21 mouse cellular contexts compared by ENCODE assay signal in the genomic region with DNA sequence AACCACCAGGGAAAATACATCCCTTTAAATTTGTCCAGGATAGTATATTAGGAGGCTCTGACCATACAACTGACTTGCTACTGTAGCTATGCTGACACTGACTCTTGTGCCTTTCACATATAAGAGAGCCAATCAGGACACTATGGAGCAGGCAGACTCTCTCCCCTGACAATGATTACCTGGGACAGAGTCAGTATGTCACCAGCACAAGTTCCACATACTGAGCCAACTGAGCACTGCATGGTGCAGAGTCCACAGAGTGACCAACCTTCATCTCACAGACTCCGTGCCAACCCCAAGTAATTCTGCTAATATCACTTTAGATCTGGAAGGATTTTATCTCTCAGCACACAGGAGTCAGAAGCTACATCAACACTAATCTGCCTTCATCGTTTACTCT.
DNase-seq lines count a peak whose midpoint lies in the region; ATAC-seq lines count a peak whose summit lies in the region.
"Had no signal": no experiment of that assay in that cellular context is flagged by ENCODE, and none has a peak within 500 bp of the region (broad histone marks: within the 10 kb centered on the region; RNA-seq: fewer than 3 reads in every experiment).

No protein-coding gene starts in this region.

- peak; percentile 33 to 40 for DNase-seq in kidney, adult 8-10 months
- no peak for DNase-seq in kidney, postnatal 14 days
- peak; percentile 29 to 35 for DNase-seq in kidney, postnatal 36 days
- no peak for DNase-seq in kidney, postnatal 10 days
- no peak for DNase-seq in liver, embryonic 13.5 days
- no peak for DNase-seq in right cerebral cortex, adult 18-20 months
- DNase-seq in urinary bladder, postnatal 36 days (ENCODE audit: low spot score in 2 of 2), result no peak
- DNase-seq: adrenal gland, adult 2 months; adrenal gland, postnatal 25 days; cerebellum, adult 18-20 months; cerebellum, adult 9-11 months; cerebellum, postnatal 36 days; gastrocnemius, postnatal 14 days; heart, adult 2 months; heart, postnatal 14 days had no signal

- H3K9ac ChIP-seq in liver, embryonic 13.5 days, result no peak overlapping the region
- no peak overlapping the region for H3K9ac ChIP-seq in liver, embryonic 16.5 days (ENCODE audit: low read depth, low read length)
- H3K9ac ChIP-seq: embryonic facial prominence, embryonic 13.5 days; forebrain, embryonic 12.5 days; heart, embryonic 15.5 days had no signal

- no peaks in the 10 kb centered on the region for H3K27me3 ChIP-seq in liver, embryonic 13.5 days
- no peaks in the 10 kb centered on the region for H3K27me3 ChIP-seq in liver, embryonic 16.5 days (ENCODE audit: control insufficient read depth, insufficient read depth, low read depth, low read length)
- H3K27me3 ChIP-seq: embryonic facial prominence, embryonic 13.5 days; heart, embryonic 15.5 days had no signal

- WGBS in liver, embryonic 13.5 days (ENCODE audit: insufficient replicate concordance), result 73% methylated on average over 2 of the region's 2 CpGs
- WGBS in liver, embryonic 16.5 days (ENCODE audit: insufficient replicate concordance), result 65% methylated on average over 2 of the region's 2 CpGs

- no peak overlapping the region for H3K4me3 ChIP-seq in liver, embryonic 13.5 days (replicated peaks)
- no peak overlapping the region for H3K4me3 ChIP-seq in liver, embryonic 16.5 days (ENCODE audit: low read depth, low read length)
- H3K4me3 ChIP-seq: embryonic facial prominence, embryonic 13.5 days; forebrain, embryonic 12.5 days; heart, adult 2 months; heart, embryonic 15.5 days had no signal

- H3K9me3 ChIP-seq in liver, embryonic 13.5 days (replicated peaks), result no peaks in the 10 kb centered on the region
- H3K9me3 ChIP-seq in liver, embryonic 16.5 days (replicated peaks; ENCODE audit: control insufficient read depth, low read length), result no peaks in the 10 kb centered on the region
- H3K9me3 ChIP-seq: embryonic facial prominence, embryonic 13.5 days; forebrain, embryonic 12.5 days; heart, embryonic 15.5 days had no signal

- H3K36me3 ChIP-seq in liver, embryonic 13.5 days, result no peaks in the 10 kb centered on the region
- H3K36me3 ChIP-seq in liver, embryonic 16.5 days (ENCODE audit: control insufficient read depth, insufficient read depth), result no peaks in the 10 kb centered on the region

- H3K4me2 ChIP-seq in liver, embryonic 13.5 days, result no peak overlapping the region
- no peak overlapping the region for H3K4me2 ChIP-seq in liver, embryonic 16.5 days (ENCODE audit: low read depth, low read length)
- H3K4me2 ChIP-seq: embryonic facial prominence, embryonic 13.5 days; forebrain, embryonic 12.5 days; heart, embryonic 11.5 days; heart, embryonic 15.5 days had no signal

- H3K27ac ChIP-seq in liver, embryonic 13.5 days, result no peak overlapping the region
- no peak overlapping the region for H3K27ac ChIP-seq in liver, embryonic 16.5 days (ENCODE audit: low read length)
- H3K27ac ChIP-seq: embryonic facial prominence, embryonic 13.5 days; forebrain, embryonic 12.5 days; heart, adult 2 months; heart, embryonic 15.5 days had no signal

- H3K4me1 ChIP-seq in liver, embryonic 13.5 days (replicated peaks), result peaks cover 10% of the 10 kb centered on the region
- no peaks in the 10 kb centered on the region; the same call in none of the 2 replicates for H3K4me1 ChIP-seq in liver, embryonic 16.5 days (ENCODE audit: control insufficient read depth, low read depth, low read length)

- ATAC-seq in liver, embryonic 13.5 days (ENCODE audit: low read depth), result peak; percentile 52; the same call in 1 of the 2 replicates
- 0 out of 2 replicates have a peak, but pooled peaks have one; percentile 41 for ATAC-seq in liver, embryonic 16.5 days (ENCODE audit: low read depth)
- ATAC-seq: forebrain, embryonic 16.5 days had no signal

Comparison
In these comparisons a context has a peak if more than half of its experiments do, and no peak if none do; other contexts are left out.
1. DNase-seq: peak in kidney, adult 8-10 months (2 of 2) and kidney, postnatal 36 days (2 of 2); none in kidney, postnatal 14 days (single experiment), kidney, postnatal 10 days (single experiment), liver, embryonic 13.5 days (single experiment), right cerebral cortex, adult 18-20 months (single experiment) and urinary bladder, postnatal 36 days (0 of 2).